Comparison of ENCODE assay signal across 9 mouse cellular contexts in genomic region chr12:83169495-83170209, GRCm38 (mm10).
DNase-seq lines count a peak whose midpoint lies in the region; ATAC-seq and TF ChIP-seq lines count a peak whose summit lies in the region.
"Had no signal": no experiment of that assay in that cellular context is flagged by ENCODE, and none has a peak within 500 bp of the region (broad histone marks: within the 10 kb centered on the region; RNA-seq: fewer than 3 reads in every experiment).

No protein-coding gene starts in this region.

- intact Hi-C loops in left cerebral cortex, postnatal 14 days (cut with DNase I), result no loop called here

- TF ChIP-seq EP300 in liver, postnatal 0 days (IDR thresholded peaks at IDR 0.05; ENCODE audit: low read depth), result no peak

- no peak overlapping the region for H3K9ac ChIP-seq in liver, postnatal 0 days (replicated peaks)

- H3K4me1 ChIP-seq in liver, postnatal 0 days (ENCODE audit: insufficient read depth), result peaks cover 12% of the 10 kb centered on the region

- TF ChIP-seq CTCF in liver, postnatal 0 days (IDR thresholded peaks at IDR 0.05; ENCODE audit: low read depth), result no peak

- no peaks in the 10 kb centered on the region for H3K27me3 ChIP-seq in liver, postnatal 0 days (ENCODE audit: insufficient read depth, low read length)

- ATAC-seq in liver, postnatal 0 days, result 0 out of 2 replicates have a peak, but pooled peaks have one; percentile 15

- no peak overlapping the region for H3K4me3 ChIP-seq in liver, postnatal 0 days (ENCODE audit: low read depth, low read length)

- H3K9me3 ChIP-seq in liver, postnatal 0 days (ENCODE audit: low read length), result no peaks in the 10 kb centered on the region

- 34% methylated on average over 12 of the region's 12 CpGs for WGBS in liver, postnatal 0 days (ENCODE audit: insufficient replicate concordance)

- DNase-seq in cerebellum, adult 9-10 months, result peak; percentile 60
- no peak for DNase-seq in cerebellum, adult 9-11 months
- peak; percentile 22 for DNase-seq in liver, postnatal 0 days
- DNase-seq in liver, result no peak
- peak; percentile 36 to 68 for DNase-seq in left cerebral cortex, postnatal 14 days (ENCODE audit: low spot score in 2 of 2)
- DNase-seq in right cerebral cortex, postnatal 10 days (ENCODE audit: low spot score in 2 of 2), result peak; percentile 52 to 70
- no peak for DNase-seq in natural killer cell, adult 2 months (ENCODE audit: low spot score in 2 of 2)
- DNase-seq in kidney, adult 18-20 months, result no peak

- no peak overlapping the region for H3K27ac ChIP-seq in liver, postnatal 0 days (ENCODE audit: low read depth)
- H3K27ac ChIP-seq: macrophage had no signal

- H3K4me2 ChIP-seq in liver, postnatal 0 days (ENCODE audit: low read depth, low read length), result no peak overlapping the region

- no peaks in the 10 kb centered on the region for H3K36me3 ChIP-seq in liver, postnatal 0 days (replicated peaks; ENCODE audit: insufficient read depth, low read length)

Comparison
In these comparisons a context has a peak if more than half of its experiments do, and no peak if none do; other contexts are left out.
1. DNase-seq: peak in cerebellum, adult 9-10 months (single experiment), liver, postnatal 0 days (single experiment), left cerebral cortex, postnatal 14 days (2 of 2) and right cerebral cortex, postnatal 10 days (2 of 2); none in cerebellum, adult 9-11 months (single experiment), liver (single experiment), natural killer cell, adult 2 months (0 of 2) and kidney, adult 18-20 months (single experiment).